Mouse (Mus musculus): Measurements from ENCODE around the gene Hcn1. TPM values are rescaled to one million over a fixed set of nuclear protein-coding genes. Genes with fewer than 3 reads are reported as not detected.

Gene Hcn1
- total RNA-seq, 1 experiment from 2014 or later, result not detected

- no peak for ATAC-seq (ENCODE audit: extremely low read depth, insufficient number of reproducible peaks, low FRiP score, poor library complexity, severe bottlenecking)
Observed at GRCm38 (mm10) chr13:117847290-117847689, 245.2 kb downstream of the Hcn1 start.

- ATAC-seq (ENCODE audit: extremely low read depth, insufficient number of reproducible peaks, low FRiP score, poor library complexity, severe bottlenecking), result no peak
Observed at GRCm38 (mm10) chr13:117848757-117849156, 246.6 kb downstream of the Hcn1 start.

GRCm38 (mm10) chr13:117851954-117852710 is 250.0 kb downstream of the Hcn1 start:
- ATAC-seq (ENCODE audit: extremely low read depth, insufficient number of reproducible peaks, low FRiP score, poor library complexity, severe bottlenecking), result no peak

- ATAC-seq (ENCODE audit: extremely low read depth, insufficient number of reproducible peaks, low FRiP score, poor library complexity, severe bottlenecking), result no peak
Observed at GRCm38 (mm10) chr13:117852711-117853051, 250.6 kb downstream of the Hcn1 start.

- ATAC-seq (ENCODE audit: extremely low read depth, insufficient number of reproducible peaks, low FRiP score, poor library complexity, severe bottlenecking), result no peak
Observed at GRCm38 (mm10) chr13:117858416-117858815, 256.3 kb downstream of the Hcn1 start.

- no peak for ATAC-seq (ENCODE audit: extremely low read depth, insufficient number of reproducible peaks, low FRiP score, poor library complexity, severe bottlenecking)
Observed at GRCm38 (mm10) chr13:117877787-117878186, 275.7 kb downstream of the Hcn1 start.

GRCm38 (mm10) chr13:117880471-117881225 is 278.5 kb downstream of the Hcn1 start:
- ATAC-seq (ENCODE audit: extremely low read depth, insufficient number of reproducible peaks, low FRiP score, poor library complexity, severe bottlenecking), result no peak

GRCm38 (mm10) chr13:117892076-117892475 is 290.0 kb downstream of the Hcn1 start:
- ATAC-seq (ENCODE audit: extremely low read depth, insufficient number of reproducible peaks, low FRiP score, poor library complexity, severe bottlenecking), result no peak

- ATAC-seq (ENCODE audit: extremely low read depth, insufficient number of reproducible peaks, low FRiP score, poor library complexity, severe bottlenecking), result no peak
Observed at GRCm38 (mm10) chr13:117898052-117898451, 295.9 kb downstream of the Hcn1 start.

- ATAC-seq (ENCODE audit: extremely low read depth, insufficient number of reproducible peaks, low FRiP score, poor library complexity, severe bottlenecking), result no peak
Observed at GRCm38 (mm10) chr13:117907801-117908200, 305.7 kb downstream of the Hcn1 start.

- ATAC-seq (ENCODE audit: extremely low read depth, insufficient number of reproducible peaks, low FRiP score, poor library complexity, severe bottlenecking), result no peak
Observed at GRCm38 (mm10) chr13:117929734-117930133, 327.6 kb downstream of the Hcn1 start.

GRCm38 (mm10) chr13:117931746-117932145 is 329.6 kb downstream of the Hcn1 start:
- ATAC-seq (ENCODE audit: extremely low read depth, insufficient number of reproducible peaks, low FRiP score, poor library complexity, severe bottlenecking), result no peak

GRCm38 (mm10) chr13:117938761-117939160 is 336.6 kb downstream of the Hcn1 start:
- no peak for ATAC-seq (ENCODE audit: extremely low read depth, insufficient number of reproducible peaks, low FRiP score, poor library complexity, severe bottlenecking)

GRCm38 (mm10) chr13:117940536-117941280 is 338.6 kb downstream of the Hcn1 start:
- ATAC-seq (ENCODE audit: extremely low read depth, insufficient number of reproducible peaks, low FRiP score, poor library complexity, severe bottlenecking), result no peak

GRCm38 (mm10) chr13:117946843-117947242 is 344.7 kb downstream of the Hcn1 start:
- no peak for ATAC-seq (ENCODE audit: extremely low read depth, insufficient number of reproducible peaks, low FRiP score, poor library complexity, severe bottlenecking)

GRCm38 (mm10) chr13:117947704-117948376 is 345.7 kb downstream of the Hcn1 start:
- ATAC-seq (ENCODE audit: extremely low read depth, insufficient number of reproducible peaks, low FRiP score, poor library complexity, severe bottlenecking), result no peak

- ATAC-seq (ENCODE audit: extremely low read depth, insufficient number of reproducible peaks, low FRiP score, poor library complexity, severe bottlenecking), result no peak
Observed at GRCm38 (mm10) chr13:117958496-117959421, 356.6 kb downstream of the Hcn1 start.

- ATAC-seq (ENCODE audit: extremely low read depth, insufficient number of reproducible peaks, low FRiP score, poor library complexity, severe bottlenecking), result no peak
Observed at GRCm38 (mm10) chr13:117964620-117965019, 362.5 kb downstream of the Hcn1 start.
